Mouse (Mus musculus) intestine, embryonic 14.5 days (tissue): ENCODE measurements around the gene Cdip1. TPM values are rescaled to one million over a fixed set of nuclear protein-coding genes. Genes with fewer than 3 reads are reported as not detected.
"Not testable (repeated sequence)": the region's sequence is repeated elsewhere in the genome, so short reads cannot be mapped to it uniquely, and the experiment has no call there.

Experiments used
- ATAC-seq: fragments of 200-750 bp; cut with Nextera tagmentation; replicated peaks from 2 replicates; pipeline ENCODE4 v1.8.0; 2017; ENCODE audit warnings: low read depth, moderate number of reproducible peaks, moderate TSS enrichment, moderate library complexity; ENCODE audit not compliant: low FRiP score, low TSS enrichment
- DNase-seq: peaks from one replicate; pipeline ENCODE4 v3.0.0-alpha.2; 2018; ENCODE audit warnings: low spot score
- H3K27ac ChIP-seq: fragments of 300-500 bp; sonication (generic); 2 replicates; pipeline ENCODE4 v1.5.1; 2014; ENCODE audit warnings: low read depth, mild to moderate bottlenecking, control low read depth
- H3K27me3 ChIP-seq: fragments of 300-500 bp; sonication (generic); replicated peaks from 2 replicates; pipeline ENCODE4 v1.6.1; 2014; ENCODE audit warnings: low read length, control low read depth; ENCODE audit not compliant: control insufficient read depth, insufficient read depth
- H3K36me3 ChIP-seq: fragments of 300-500 bp; sonication (generic); 2 replicates; pipeline ENCODE4 v1.6.1; 2014; ENCODE audit warnings: low read length, control low read depth; ENCODE audit not compliant: control insufficient read depth, insufficient read depth
- H3K4me1 ChIP-seq: fragments of 300-500 bp; sonication (generic); replicated peaks from 2 replicates; pipeline ENCODE4 v1.6.1; 2014; ENCODE audit warnings: low read length, control low read depth, mixed read lengths; ENCODE audit not compliant: control insufficient read depth, insufficient read depth
- H3K4me2 ChIP-seq: fragments of 300-500 bp; sonication (generic); 2 replicates; pipeline ENCODE4 v1.6.1; 2014; ENCODE audit warnings: low read length
- H3K4me3 ChIP-seq: fragments of 300-500 bp; sonication (generic); 2 replicates; pipeline ENCODE4 v1.5.1; 2014; ENCODE audit warnings: low read depth, low read length, control low read depth, mixed read lengths
- H3K9ac ChIP-seq: fragments of 300-500 bp; sonication (generic); 2 replicates; pipeline ENCODE4 v1.6.1; 2014; ENCODE audit warnings: mild to moderate bottlenecking, low read length
- H3K9me3 ChIP-seq: fragments of 300-500 bp; sonication (generic); 2 replicates; pipeline ENCODE4 v1.6.1; 2016; ENCODE audit warnings: low read length, control low read depth; ENCODE audit not compliant: control insufficient read depth
- WGBS: fragments of 180-500 bp; shearing (Covaris S2); extraction: QIAGEN DNeasy Blood & Tissue Kit; methylation state at CpG from one replicate; pipeline ENCODE4 v1.1.7; 2014; 5-methylcytosine and 5-hydroxymethylcytosine counted together
- polyA plus RNA-seq: library from polyadenylated mRNA; unstranded; fragments of >200 nt; fragmentation: Nextera tagmentation; extraction: Ambion mirVana; gene quantifications from 2 replicates; pipeline ENCODE4 v1.2.1, GENCODE M21; 2014

The Cdip1 gene
- polyA plus RNA-seq, 1 experiment from 2014 or later = 85.3 TPM

- Histone ChIP-seq H3K4me3 (no peak overlapping the region), H3K4me1 (no peaks in the 10 kb centered on the region), H3K36me3 (peaks cover 47% of the 10 kb centered on the region), H3K9me3 (no peaks in the 10 kb centered on the region), H3K4me2 (no peak overlapping the region), H3K27me3 (no peaks in the 10 kb centered on the region), H3K9ac (no peak overlapping the region), H3K27ac (no peak overlapping the region)
- WGBS = 96% methylated on average over 4 of the region's 4 CpGs
- no peak for DNase-seq
- no peak for ATAC-seq
Observed at GRCm38 (mm10) chr16:4762437-4762836, 27.7 kb downstream of the Cdip1 start.

GRCm38 (mm10) chr16:4756660-4757335, 33.3 kb downstream of the Cdip1 start:
- DNase-seq (peak; percentile 65), ATAC-seq (peak; percentile 77)
- Histone ChIP-seq H3K27ac (peak overlapping the region; percentile 47), H3K9ac (peak overlapping the region; percentile 41), H3K4me3 (peak overlapping the region; percentile 34), H3K4me2 (peak overlapping the region; percentile 44)
- not testable (repeated sequence) for H3K36me3 ChIP-seq, H3K27me3 ChIP-seq, H3K9me3 ChIP-seq, H3K4me1 ChIP-seq
- WGBS = 3% methylated on average over 29 of the region's 42 CpGs

GRCm38 (mm10) chr16:4754045-4754444, 36.0 kb downstream of the Cdip1 start:
- H3K27me3 ChIP-seq = no peaks in the 10 kb centered on the region
- no peak overlapping the region for H3K4me2 ChIP-seq
- H3K9ac ChIP-seq = no peak overlapping the region
- H3K4me1 ChIP-seq = no peaks in the 10 kb centered on the region
- H3K9me3 ChIP-seq = 0 out of 2 replicates have a peak, but pooled peaks cover 2% of the 10 kb centered on the region
- H3K36me3 ChIP-seq = peaks cover 8% of the 10 kb centered on the region; the same call in 1 of the 2 replicates
- no peak overlapping the region for H3K27ac ChIP-seq
- DNase-seq = no peak
- H3K4me3 ChIP-seq = no peak overlapping the region
- ATAC-seq = no peak
- WGBS = 91% methylated on average over 3 of the region's 3 CpGs

- Histone ChIP-seq H3K27ac (no peak overlapping the region), H3K9ac (no peak overlapping the region), H3K27me3 (no peaks in the 10 kb centered on the region), H3K36me3 (peaks cover 8% of the 10 kb centered on the region; the same call in 1 of the 2 replicates), H3K4me1 (no peaks in the 10 kb centered on the region), H3K9me3 (0 out of 2 replicates have a peak, but pooled peaks cover 2% of the 10 kb centered on the region), H3K4me3 (no peak overlapping the region), H3K4me2 (no peak overlapping the region)
- no peak for ATAC-seq
- WGBS = 87% methylated on average over 3 of the region's 3 CpGs
- no peak for DNase-seq
Observed at GRCm38 (mm10) chr16:4752155-4752554, 37.9 kb downstream of the Cdip1 start.

GRCm38 (mm10) chr16:4742186-4742585, 47.9 kb downstream of the Cdip1 start:
- Histone ChIP-seq H3K9ac (no peak overlapping the region), H3K27ac (no peak overlapping the region), H3K27me3 (no peaks in the 10 kb centered on the region), H3K4me3 (no peak overlapping the region), H3K4me1 (no peaks in the 10 kb centered on the region), H3K9me3 (peaks cover 8% of the 10 kb centered on the region), H3K36me3 (no peaks in the 10 kb centered on the region), H3K4me2 (no peak overlapping the region)
- no peak for ATAC-seq
- no peak for DNase-seq
- 96% methylated on average over 1 of the region's 1 CpGs for WGBS

- Histone ChIP-seq H3K9ac (no peak overlapping the region), H3K27me3 (no peaks in the 10 kb centered on the region), H3K4me1 (no peaks in the 10 kb centered on the region)
Observed at GRCm38 (mm10) chr16:4739994-4740393, 50.1 kb downstream of the Cdip1 start.

GRCm38 (mm10) chr16:4736262-4736661, 53.8 kb downstream of the Cdip1 start:
- WGBS = 92% methylated on average over 2 of the region's 2 CpGs
- H3K4me2 ChIP-seq = no peak overlapping the region
- no peaks in the 10 kb centered on the region for H3K36me3 ChIP-seq
- H3K4me1 ChIP-seq = no peaks in the 10 kb centered on the region
- ATAC-seq (no peak), DNase-seq (no peak)
- no peak overlapping the region for H3K4me3 ChIP-seq
- H3K27ac ChIP-seq = no peak overlapping the region
- H3K27me3 ChIP-seq = no peaks in the 10 kb centered on the region
- no peak overlapping the region for H3K9ac ChIP-seq
- no peaks in the 10 kb centered on the region for H3K9me3 ChIP-seq

More at GRCm38 (mm10) chr16:4739994-4740393, 50.1 kb downstream of the Cdip1 start:
- Histone ChIP-seq H3K4me3 (no peak overlapping the region), H3K36me3 (no peaks in the 10 kb centered on the region), H3K27ac (no peak overlapping the region), H3K9me3 (peaks cover 8% of the 10 kb centered on the region), H3K4me2 (no peak overlapping the region)
- no peak for DNase-seq
- no peak for ATAC-seq
- WGBS = 86% methylated on average over 2 of the region's 2 CpGs

GRCm38 (mm10) chr16:4730776-4731358, 59.2 kb downstream of the Cdip1 start:
- Histone ChIP-seq H3K27ac (no peak overlapping the region), H3K4me3 (no peak overlapping the region), H3K9ac (no peak overlapping the region), H3K27me3 (no peaks in the 10 kb centered on the region), H3K4me1 (peaks cover 10% of the 10 kb centered on the region; the same call in 1 of the 2 replicates), H3K9me3 (no peaks in the 10 kb centered on the region), H3K36me3 (no peaks in the 10 kb centered on the region), H3K4me2 (no peak overlapping the region)
- WGBS = 74% methylated on average over 3 of the region's 3 CpGs
- ATAC-seq (no peak), DNase-seq (no peak)

- 72% methylated on average over 1 of the region's 1 CpGs for WGBS
- Histone ChIP-seq H3K36me3 (no peaks in the 10 kb centered on the region), H3K4me2 (peak overlapping the region; percentile 85; the same call in 1 of the 2 replicates), H3K27me3 (no peaks in the 10 kb centered on the region), H3K4me3 (no peak overlapping the region), H3K27ac (no peak overlapping the region), H3K4me1 (peaks cover 10% of the 10 kb centered on the region; the same call in 1 of the 2 replicates), H3K9ac (no peak overlapping the region), H3K9me3 (no peaks in the 10 kb centered on the region)
- DNase-seq = no peak
- ATAC-seq = no peak
Observed at GRCm38 (mm10) chr16:4727963-4728362, 62.1 kb downstream of the Cdip1 start.
